Mouse (Mus musculus): Measurements from ENCODE around the gene Rrp36. TPM values are rescaled to one million over a fixed set of nuclear protein-coding genes. Genes with fewer than 3 reads are reported as not detected.

Gene Rrp36
- polyA plus RNA-seq, 1 experiment from 2014 or later: 54.1 TPM

GRCm38 (mm10) chr17:46702506-46702905 lies 28.4 kb upstream of the Rrp36 start:
- Histone ChIP-seq H3K9ac (peak overlapping the region; percentile 93; the same call in 1 of the 2 replicates), H3K27me3 (replicated peaks) (no peaks in the 10 kb centered on the region), H3K36me3 (peaks cover 20% of the 10 kb centered on the region; the same call in 1 of the 2 replicates), H3K4me2 (replicated peaks) (peak overlapping the region; percentile 82), H3K4me1 (peaks cover 35% of the 10 kb centered on the region), H3K9me3 (no peaks in the 10 kb centered on the region), H3K4me3 (no peak overlapping the region), H3K27ac (no peak overlapping the region)
- 88% methylated on average over 5 of the region's 5 CpGs for WGBS
- no peak for ATAC-seq (ENCODE audit: low FRiP score, low read depth)

- H3K4me3 ChIP-seq: no peak overlapping the region
- WGBS: 91% methylated on average over 12 of the region's 12 CpGs
- peaks cover 21% of the 10 kb centered on the region for H3K36me3 ChIP-seq
- H3K9ac ChIP-seq: peak overlapping the region; percentile 10; the same call in 1 of the 2 replicates
- H3K4me1 ChIP-seq: peaks cover 35% of the 10 kb centered on the region
- no peak overlapping the region for H3K27ac ChIP-seq
- no peak for ATAC-seq (ENCODE audit: low FRiP score, low read depth)
- no peaks in the 10 kb centered on the region for H3K27me3 ChIP-seq (replicated peaks)
- H3K4me2 ChIP-seq (replicated peaks): no peak overlapping the region
- no peaks in the 10 kb centered on the region for H3K9me3 ChIP-seq
Observed at GRCm38 (mm10) chr17:46702100-46702499, 27.9 kb upstream of the Rrp36 start.

- Histone ChIP-seq H3K4me3 (no peak overlapping the region), H3K27me3 (replicated peaks) (no peaks in the 10 kb centered on the region), H3K4me1 (peaks cover 35% of the 10 kb centered on the region), H3K9ac (0 out of 2 replicates have a peak overlapping the region, but pooled peaks have one; percentile 10), H3K9me3 (no peaks in the 10 kb centered on the region), H3K4me2 (replicated peaks) (no peak overlapping the region), H3K27ac (no peak overlapping the region), H3K36me3 (peaks cover 24% of the 10 kb centered on the region)
- WGBS: 79% methylated on average over 12 of the region's 12 CpGs
- ATAC-seq (ENCODE audit: low FRiP score, low read depth): no peak
Observed at GRCm38 (mm10) chr17:46701489-46701888, 27.3 kb upstream of the Rrp36 start.

GRCm38 (mm10) chr17:46699912-46700311 lies 25.8 kb upstream of the Rrp36 start:
- 92% methylated on average over 3 of the region's 3 CpGs for WGBS
- no peak overlapping the region for H3K27ac ChIP-seq
- H3K4me1 ChIP-seq: peaks cover 30% of the 10 kb centered on the region
- H3K36me3 ChIP-seq: peaks cover 28% of the 10 kb centered on the region
- no peak for ATAC-seq (ENCODE audit: low FRiP score, low read depth)
- H3K9ac ChIP-seq: no peak overlapping the region
- no peak overlapping the region for H3K4me3 ChIP-seq
- H3K4me2 ChIP-seq (replicated peaks): no peak overlapping the region
- H3K27me3 ChIP-seq (replicated peaks): no peaks in the 10 kb centered on the region
- no peaks in the 10 kb centered on the region for H3K9me3 ChIP-seq

GRCm38 (mm10) chr17:46699245-46699644 lies 25.1 kb upstream of the Rrp36 start:
- H3K27me3 ChIP-seq (replicated peaks): no peaks in the 10 kb centered on the region
- no peak overlapping the region for H3K4me2 ChIP-seq (replicated peaks)
- H3K9ac ChIP-seq: no peak overlapping the region
- ATAC-seq (ENCODE audit: low FRiP score, low read depth): no peak
- H3K9me3 ChIP-seq: no peaks in the 10 kb centered on the region
- no peak overlapping the region for H3K27ac ChIP-seq
- peaks cover 30% of the 10 kb centered on the region for H3K4me1 ChIP-seq
- WGBS: 46% methylated on average over 5 of the region's 5 CpGs
- H3K4me3 ChIP-seq: no peak overlapping the region
- peaks cover 28% of the 10 kb centered on the region for H3K36me3 ChIP-seq

- no peak for ATAC-seq (ENCODE audit: low FRiP score, low read depth)
Observed at GRCm38 (mm10) chr17:46698515-46698914, 24.4 kb upstream of the Rrp36 start.

GRCm38 (mm10) chr17:46694517-46695063 lies 20.4 kb upstream of the Rrp36 start:
- ATAC-seq (ENCODE audit: low FRiP score, low read depth): no peak
- Histone ChIP-seq H3K4me1 (no peaks in the 10 kb centered on the region), H3K27ac (no peak overlapping the region), H3K9ac (no peak overlapping the region), H3K4me2 (replicated peaks) (no peak overlapping the region), H3K36me3 (peaks cover 32% of the 10 kb centered on the region), H3K4me3 (no peak overlapping the region), H3K9me3 (no peaks in the 10 kb centered on the region), H3K27me3 (replicated peaks) (no peaks in the 10 kb centered on the region)
- WGBS: 68% methylated on average over 1 of the region's 1 CpGs

More at GRCm38 (mm10) chr17:46698515-46698914, 24.4 kb upstream of the Rrp36 start:
- Histone ChIP-seq H3K9me3 (no peaks in the 10 kb centered on the region), H3K27ac (no peak overlapping the region), H3K4me2 (replicated peaks) (no peak overlapping the region), H3K4me1 (peaks cover 22% of the 10 kb centered on the region), H3K36me3 (peaks cover 28% of the 10 kb centered on the region), H3K27me3 (replicated peaks) (no peaks in the 10 kb centered on the region), H3K9ac (no peak overlapping the region), H3K4me3 (no peak overlapping the region)
- 89% methylated on average over 6 of the region's 6 CpGs for WGBS

- Histone ChIP-seq H3K9ac (no peak overlapping the region), H3K4me3 (no peak overlapping the region), H3K4me1 (no peaks in the 10 kb centered on the region), H3K27me3 (replicated peaks) (no peaks in the 10 kb centered on the region), H3K27ac (no peak overlapping the region), H3K4me2 (replicated peaks) (no peak overlapping the region), H3K36me3 (peaks cover 25% of the 10 kb centered on the region), H3K9me3 (no peaks in the 10 kb centered on the region)
- 96% methylated on average over 2 of the region's 2 CpGs for WGBS
- no peak for ATAC-seq (ENCODE audit: low FRiP score, low read depth)
Observed at GRCm38 (mm10) chr17:46691390-46691789, 17.2 kb upstream of the Rrp36 start.

GRCm38 (mm10) chr17:46690665-46691064 lies 16.5 kb upstream of the Rrp36 start:
- WGBS: 95% methylated on average over 12 of the region's 12 CpGs
- no peak overlapping the region for H3K4me3 ChIP-seq
- no peak overlapping the region for H3K4me2 ChIP-seq (replicated peaks)
- no peak overlapping the region for H3K27ac ChIP-seq
- H3K4me1 ChIP-seq: no peaks in the 10 kb centered on the region
- no peak overlapping the region for H3K9ac ChIP-seq
- no peak for ATAC-seq (ENCODE audit: low FRiP score, low read depth)
- peaks cover 28% of the 10 kb centered on the region for H3K36me3 ChIP-seq
- H3K27me3 ChIP-seq (replicated peaks): no peaks in the 10 kb centered on the region
- no peaks in the 10 kb centered on the region for H3K9me3 ChIP-seq

- no peak overlapping the region for H3K4me3 ChIP-seq
- 92% methylated on average over 6 of the region's 6 CpGs for WGBS
- no peak overlapping the region for H3K4me2 ChIP-seq (replicated peaks)
- H3K27me3 ChIP-seq (replicated peaks): no peaks in the 10 kb centered on the region
- peaks cover 8% of the 10 kb centered on the region for H3K4me1 ChIP-seq
- H3K9ac ChIP-seq: no peak overlapping the region
- no peak for ATAC-seq (ENCODE audit: low FRiP score, low read depth)
- no peak overlapping the region for H3K27ac ChIP-seq
- peaks cover 55% of the 10 kb centered on the region for H3K36me3 ChIP-seq
- H3K9me3 ChIP-seq: no peaks in the 10 kb centered on the region
Observed at GRCm38 (mm10) chr17:46685913-46686312, 11.8 kb upstream of the Rrp36 start.

- Histone ChIP-seq H3K9me3 (no peaks in the 10 kb centered on the region), H3K4me2 (replicated peaks) (no peak overlapping the region), H3K36me3 (peaks cover 59% of the 10 kb centered on the region), H3K4me1 (peaks cover 21% of the 10 kb centered on the region), H3K27ac (no peak overlapping the region), H3K4me3 (no peak overlapping the region), H3K9ac (no peak overlapping the region), H3K27me3 (replicated peaks) (no peaks in the 10 kb centered on the region)
- WGBS: 78% methylated on average over 16 of the region's 16 CpGs
- ATAC-seq (ENCODE audit: low FRiP score, low read depth): no peak
Observed at GRCm38 (mm10) chr17:46682654-46683389, 8.7 kb upstream of the Rrp36 start.

- peak; percentile 5; the same call in 1 of the 2 replicates for ATAC-seq (ENCODE audit: low FRiP score, low read depth)
- Histone ChIP-seq H3K4me3 (peak overlapping the region; percentile 75), H3K36me3 (peaks cover 59% of the 10 kb centered on the region), H3K27ac (no peak overlapping the region), H3K4me2 (replicated peaks) (peak overlapping the region; percentile 89), H3K9ac (peak overlapping the region; percentile 64), H3K4me1 (peaks cover 21% of the 10 kb centered on the region), H3K9me3 (no peaks in the 10 kb centered on the region), H3K27me3 (replicated peaks) (no peaks in the 10 kb centered on the region)
- 26% methylated on average over 12 of the region's 12 CpGs for WGBS
Observed at GRCm38 (mm10) chr17:46681466-46682118, 7.4 kb upstream of the Rrp36 start.

Measured in neural tube, embryonic 12.5 days (tissue).